Mouse (Mus musculus) CH12.LX (cell line): ENCODE data around the gene Pmepa1. TPM values are rescaled to one million over a fixed set of nuclear protein-coding genes. Genes with fewer than 3 reads are reported as not detected.
A peak's percentile ranks its signal among the peaks of the same experiment; 100 is the strongest.

Experiments used
- DNase-seq: peaks from one replicate; pipeline ENCODE4 v3.0.0-alpha.2; 2013; ENCODE audit errors: extremely low read depth
- H3K27ac ChIP-seq: 2 replicates; pipeline ENCODE4 v1.5.1; 2012; ENCODE audit warnings: low read depth, mild to moderate bottlenecking, control low read depth, moderate library complexity; ENCODE audit not compliant: insufficient read depth
- H3K27me3 ChIP-seq: replicated peaks from 2 replicates; pipeline ENCODE3; 2012; ENCODE audit warnings: inconsistent platforms
- H3K36me3 ChIP-seq, 2 experiments: replicated peaks in 1 of 2; 2 replicates each; pipeline versions ENCODE3 to v1.6.1; 2012; ENCODE audit warnings: inconsistent platforms in 1 of 2, low read length in 1 of 2, mild to moderate bottlenecking in 1 of 2, mixed read lengths in 1 of 2, moderate library complexity in 1 of 2; ENCODE audit not compliant: control insufficient read depth in 1 of 2, insufficient read depth in 1 of 2
- H3K4me1 ChIP-seq, 2 experiments: 2 replicates each; pipeline ENCODE4 v1.6.1; 2012; ENCODE audit warnings: inconsistent platforms in 1 of 2, moderate library complexity in 1 of 2; ENCODE audit not compliant: insufficient read depth in 2 of 2, control insufficient read depth in 1 of 2
- H3K4me2 ChIP-seq: 2 replicates; pipeline ENCODE4 v1.6.1; 2012; ENCODE audit warnings: low read depth, mild to moderate bottlenecking, control low read depth; ENCODE audit not compliant: poor library complexity, insufficient read depth, severe bottlenecking
- H3K4me3 ChIP-seq, 3 experiments: fragments of 150-350 bp in 1 of 3; sonication (generic) in 1 of 3; replicated peaks in 1 of 3; 2 replicates each; pipeline versions ENCODE3 to v1.5.1; 2011 to 2012; ENCODE audit warnings: low read depth in 2 of 3, low read length in 2 of 3, mild to moderate bottlenecking in 2 of 3, moderate library complexity in 2 of 3, control low read depth in 1 of 3, improper control_type of control experiment in 1 of 3, inconsistent platforms in 1 of 3, mixed read lengths in 1 of 3; ENCODE audit not compliant: poor library complexity in 1 of 3
- H3K79me2 ChIP-seq: replicated peaks from 2 replicates; pipeline ENCODE4 v1.6.1; 2012; ENCODE audit warnings: mild to moderate bottlenecking, moderate library complexity; ENCODE audit not compliant: control insufficient read depth, poor library complexity, insufficient read depth, severe bottlenecking; ENCODE audit errors: extremely low read depth
- H3K9ac ChIP-seq: 2 replicates; pipeline ENCODE4 v1.6.1; 2012; ENCODE audit warnings: low read depth, mild to moderate bottlenecking, control low read depth, moderate library complexity; ENCODE audit not compliant: insufficient read depth
- H3K9me3 ChIP-seq: replicated peaks from 2 replicates; pipeline ENCODE3; 2012; ENCODE audit warnings: low read length, inconsistent platforms, mixed read lengths
- BHLHE40 ChIP-seq: IDR thresholded peaks from 2 replicates; pipeline ENCODE4 v1.6.1; 2011; ENCODE audit warnings: mild to moderate bottlenecking, low read depth, low read length, improper control_type of control experiment
- CHD1 ChIP-seq: IDR thresholded peaks from 2 replicates; pipeline ENCODE4 v1.6.1; 2012; ENCODE audit warnings: low read depth, low read length, improper control_type of control experiment, inconsistent platforms
- CHD2 ChIP-seq: IDR thresholded peaks from 2 replicates; pipeline ENCODE4 v1.6.1; 2011; ENCODE audit warnings: low read length, improper control_type of control experiment
- CTCF ChIP-seq, 2 experiments: IDR thresholded peaks in 1 of 2; conservative IDR thresholded peaks in 1 of 2; 2 replicates each; pipeline ENCODE4 v1.5.1; 2011 to 2012; ENCODE audit warnings: low read depth in 2 of 2, low read length in 2 of 2, improper control_type of control experiment in 1 of 2, inconsistent platforms in 1 of 2, mild to moderate bottlenecking in 1 of 2, moderate library complexity in 1 of 2
- E2F4 ChIP-seq: IDR thresholded peaks from 2 replicates; pipeline ENCODE4 v1.6.1; 2011; ENCODE audit warnings: low read depth, low read length, improper control_type of control experiment; ENCODE audit not compliant: insufficient replicate concordance
- ELF1 ChIP-seq: IDR thresholded peaks from 2 replicates; pipeline ENCODE4 v1.6.1; 2014; ENCODE audit warnings: low read depth, mild to moderate bottlenecking, inconsistent platforms, low read length, improper control_type of control experiment
- EP300 ChIP-seq: IDR thresholded peaks from 2 replicates; pipeline ENCODE4 v1.6.1; 2011; ENCODE audit warnings: low read length, improper control_type of control experiment
- ETS1 ChIP-seq: conservative IDR thresholded peaks from 2 replicates; pipeline ENCODE4 v1.6.1; 2012; ENCODE audit warnings: low read depth, mild to moderate bottlenecking, inconsistent platforms, low read length, improper control_type of control experiment, moderate library complexity
- GABPA ChIP-seq: IDR thresholded peaks from 2 replicates; pipeline ENCODE4 v1.6.1; 2012; ENCODE audit warnings: low read depth, low read length, improper control_type of control experiment, inconsistent platforms; ENCODE audit not compliant: insufficient replicate concordance
- HCFC1 ChIP-seq: IDR thresholded peaks from 2 replicates; pipeline ENCODE4 v1.6.1; 2012; ENCODE audit warnings: low read depth, mild to moderate bottlenecking, inconsistent platforms, low read length, improper control_type of control experiment
- IRF4 ChIP-seq: IDR thresholded peaks from 2 replicates; pipeline ENCODE4 v1.6.1; 2014; ENCODE audit warnings: low read depth, mild to moderate bottlenecking, inconsistent platforms, low read length, improper control_type of control experiment
- JUND ChIP-seq: conservative IDR thresholded peaks from 2 replicates; pipeline ENCODE4 v1.6.1; 2011; ENCODE audit warnings: low read depth, low read length, improper control_type of control experiment
- KAT2A ChIP-seq: IDR thresholded peaks from 2 replicates; pipeline ENCODE4 v1.6.1; 2012; ENCODE audit warnings: low read length, improper control_type of control experiment, inconsistent platforms; ENCODE audit not compliant: insufficient replicate concordance
- MAFK ChIP-seq: IDR thresholded peaks from 2 replicates; pipeline ENCODE4 v1.6.1; 2011; ENCODE audit warnings: low read length, improper control_type of control experiment; ENCODE audit not compliant: insufficient replicate concordance
- MAX ChIP-seq: IDR thresholded peaks from 2 replicates; pipeline ENCODE4 v1.6.1; 2011; ENCODE audit warnings: low read length, improper control_type of control experiment
- MAZ ChIP-seq: IDR thresholded peaks from 2 replicates; pipeline ENCODE4 v1.6.1; 2012; ENCODE audit warnings: low read depth, mild to moderate bottlenecking, inconsistent platforms, low read length, improper control_type of control experiment, moderate library complexity
- MEF2A ChIP-seq: IDR thresholded peaks from 2 replicates; pipeline ENCODE4 v1.6.1; 2014; ENCODE audit warnings: low read depth, mild to moderate bottlenecking, inconsistent platforms, low read length, improper control_type of control experiment, borderline replicate concordance
- MXI1 ChIP-seq: IDR thresholded peaks from 2 replicates; pipeline ENCODE4 v1.6.1; 2011; ENCODE audit warnings: mild to moderate bottlenecking, low read depth, low read length, improper control_type of control experiment
- NELFE ChIP-seq: IDR thresholded peaks from 2 replicates; pipeline ENCODE4 v1.6.1; 2011; ENCODE audit warnings: low read depth, low read length, improper control_type of control experiment
- NRF1 ChIP-seq: IDR thresholded peaks from 2 replicates; pipeline ENCODE4 v1.6.1; 2014; ENCODE audit warnings: low read depth, mild to moderate bottlenecking, inconsistent platforms, low read length, improper control_type of control experiment, moderate library complexity
- PAX5 ChIP-seq: IDR thresholded peaks from 2 replicates; pipeline ENCODE4 v1.6.1; 2012; ENCODE audit warnings: low read length, inconsistent platforms, mixed read lengths
- POLR2A ChIP-seq: IDR thresholded peaks from 2 replicates; pipeline ENCODE4 v1.6.1; 2011; ENCODE audit warnings: low read depth, mild to moderate bottlenecking, improper control_type of control experiment, low read length
- POLR2AphosphoS2 ChIP-seq: IDR thresholded peaks from 2 replicates; pipeline ENCODE4 v1.6.1; 2011; ENCODE audit warnings: low read depth, low read length, improper control_type of control experiment
- RAD21 ChIP-seq: IDR thresholded peaks from 2 replicates; pipeline ENCODE4 v1.6.1; 2011; ENCODE audit warnings: low read depth, mild to moderate bottlenecking, low read length, improper control_type of control experiment, moderate library complexity
- RCOR1 ChIP-seq: conservative IDR thresholded peaks from 2 replicates; pipeline ENCODE4 v1.6.1; 2012; ENCODE audit warnings: low read depth, mild to moderate bottlenecking, inconsistent platforms, low read length, improper control_type of control experiment
- SIN3A ChIP-seq: IDR thresholded peaks from 2 replicates; pipeline ENCODE4 v1.6.1; 2012; ENCODE audit warnings: low read length, improper control_type of control experiment, inconsistent platforms
- SMC3 ChIP-seq: IDR thresholded peaks from 2 replicates; pipeline ENCODE4 v1.6.1; 2011; ENCODE audit warnings: low read depth, low read length, improper control_type of control experiment
- TBP ChIP-seq: conservative IDR thresholded peaks from 2 replicates; pipeline ENCODE4 v1.6.1; 2011; ENCODE audit warnings: low read depth, low read length, improper control_type of control experiment
- TCF12 ChIP-seq: IDR thresholded peaks from 2 replicates; pipeline ENCODE4 v1.6.1; 2014; ENCODE audit warnings: low read depth, mild to moderate bottlenecking, inconsistent platforms, low read length, improper control_type of control experiment
- UBTF ChIP-seq: IDR thresholded peaks from 2 replicates; pipeline ENCODE4 v1.6.1; 2012; ENCODE audit warnings: low read depth, mild to moderate bottlenecking, inconsistent platforms, low read length, improper control_type of control experiment, moderate library complexity
- USF1 ChIP-seq: IDR thresholded peaks from 2 replicates; pipeline ENCODE4 v1.6.1; 2014; ENCODE audit warnings: low read depth, mild to moderate bottlenecking, inconsistent platforms, low read length, improper control_type of control experiment
- USF2 ChIP-seq: conservative IDR thresholded peaks from 2 replicates; pipeline ENCODE4 v1.6.1; 2011; ENCODE audit warnings: low read depth, low read length, improper control_type of control experiment
- ZC3H11A ChIP-seq: IDR thresholded peaks from 2 replicates; pipeline ENCODE4 v1.6.1; 2012; ENCODE audit warnings: low read depth, mild to moderate bottlenecking, inconsistent platforms, low read length, improper control_type of control experiment
- ZKSCAN1 ChIP-seq: IDR thresholded peaks from 2 replicates; pipeline ENCODE4 v1.6.1; 2012; ENCODE audit warnings: low read depth, inconsistent platforms, low read length, improper control_type of control experiment, borderline replicate concordance
- ZMIZ1 ChIP-seq: IDR thresholded peaks from 2 replicates; pipeline ENCODE4 v1.6.1; 2012; ENCODE audit warnings: low read depth, mild to moderate bottlenecking, inconsistent platforms, low read length, improper control_type of control experiment
- ZNF384 ChIP-seq: IDR thresholded peaks from 2 replicates; pipeline ENCODE4 v1.6.1; 2012; ENCODE audit warnings: low read depth, low read length, improper control_type of control experiment, inconsistent platforms
- dilution Hi-C: fragments of 300-500 bp; cut with MboI; formaldehyde crosslinking; loops from 2 replicates; pipeline ENCODE4 v1.14.3; 2020; ENCODE audit warnings: low sequenced_read_pairs; ENCODE audit not compliant: extremely low pct_unique_long_range_greater_than_20kb, extremely low pct_ligation_motif_present
- in situ Hi-C: fragments of 300-500 bp; cut with MboI; formaldehyde crosslinking; loops from 3 replicates; pipeline ENCODE4 v1.14.3; 2019; ENCODE audit warnings: low sequenced_read_pairs, low pct_ligation_motif_present, low pct_unique_long_range_greater_than_20kb, mixed read lengths
- polyA plus RNA-seq: library from polyadenylated mRNA; unstranded; fragments of >175 nt; gene quantifications from 2 replicates; pipeline ENCODE4 v1.2.1, GENCODE M21; 2012; ENCODE audit warnings: low read depth; ENCODE audit not compliant: insufficient read length
- total RNA-seq, 2 experiments: library from RNA; depleted of rRNA; stranded (reverse); fragments of 300-350 nt in 1 of 2; fragments of >200 nt in 1 of 2; gene quantifications; 2 replicates each; pipeline ENCODE4 v1.2.3; 2012 to 2014

Gene Pmepa1
- total and polyA plus RNA-seq, 3 experiments, result 1.6 to 11.8 (median 9.9) TPM

GRCm38 (mm10) chr2:173274428-173275342 lies 1.6 kb downstream of the Pmepa1 start:
- Histone ChIP-seq H3K4me3 (peak overlapping the region; percentile 80 to 92 (median 91)), H3K27ac (peak overlapping the region; percentile 73), H3K9me3 (no peaks in the 10 kb centered on the region), H3K79me2 (peaks cover 52% of the 10 kb centered on the region), H3K36me3 (peaks cover 0 to 12% of the 10 kb centered on the region in 2 experiments), H3K4me2 (peak overlapping the region; percentile 69), H3K9ac (peak overlapping the region; percentile 56), H3K27me3 (peaks cover 5% of the 10 kb centered on the region), H3K4me1 (peaks cover 20 to 56% of the 10 kb centered on the region in 2 experiments)
- dilution Hi-C loops, result no loop called here
- in situ Hi-C loops, result loop anchor here (10.0 kb wide), 1 partner anchor 180 kb away; no protein-coding TSS in a partner anchor
- TF ChIP-seq ETS1, result peak; percentile 93
- TF ChIP-seq CTCF (conservative IDR thresholded peaks at IDR 0.05 in 1 of 2, IDR thresholded peaks at IDR 0.05 in 1 of 2; ENCODE audit: low read depth in 2 of 2, low read length in 2 of 2), result peak in 1 of 2 experiments; percentile 18; a peak in 1 of 4 replicates
- TF ChIP-seq E2F4, result no peak
- no peak for TF ChIP-seq ZKSCAN1
- peak; percentile 89 for TF ChIP-seq EP300
- TF ChIP-seq MXI1, result no peak; the same call in 1 of the 2 replicates
- TF ChIP-seq JUND, result no peak; the same call in 1 of the 2 replicates
- TF ChIP-seq KAT2A, result no peak
- TF ChIP-seq TCF12, result peak; percentile 94
- TF ChIP-seq CHD2, result peak; percentile 87
- no peak for TF ChIP-seq ZC3H11A
- no peak for TF ChIP-seq PAX5
- no peak for TF ChIP-seq HCFC1
- no peak; the same call in 1 of the 2 replicates for TF ChIP-seq UBTF
- no peak for TF ChIP-seq USF1
- 0 out of 2 replicates have a peak, but pooled peaks have one; percentile 32 for TF ChIP-seq NRF1
- TF ChIP-seq SIN3A, result peak; percentile 36
- TF ChIP-seq BHLHE40, result peak; percentile 84
- TF ChIP-seq RAD21, result no peak; the same call in none of the 2 replicates
- TF ChIP-seq NELFE, result 0 out of 2 replicates have a peak, but pooled peaks have one; percentile 54
- peak; percentile 34 for TF ChIP-seq SMC3
- TF ChIP-seq GABPA, result no peak
- TF ChIP-seq MAFK, result 0 out of 2 replicates have a peak, but pooled peaks have one; percentile 30
- peak; percentile 79; the same call in 1 of the 2 replicates for TF ChIP-seq RCOR1
- no peak; the same call in 1 of the 2 replicates for TF ChIP-seq ZMIZ1
- TF ChIP-seq USF2, result no peak
- TF ChIP-seq MAX, result no peak
- peak; percentile 56; the same call in 1 of the 2 replicates for TF ChIP-seq POLR2A
- no peak for TF ChIP-seq ELF1
- peak; percentile 97 for TF ChIP-seq IRF4
- peak; percentile 97 for TF ChIP-seq MAZ
- TF ChIP-seq TBP, result 0 out of 2 replicates have a peak, but pooled peaks have one; percentile 57
- no peak for TF ChIP-seq POLR2AphosphoS2
- peak; percentile 39; the same call in 1 of the 2 replicates for TF ChIP-seq CHD1
- no peak for TF ChIP-seq ZNF384
- peak; percentile 96 for TF ChIP-seq MEF2A
- DNase-seq, result peak; percentile 67
